15 mouse cellular contexts compared by ENCODE assay signal in genomic region chr8:95395186-95395918, GRCm38 (mm10). TPM values are rescaled to one million over a fixed set of nuclear protein-coding genes. Genes with fewer than 3 reads are reported as not detected.
DNase-seq lines count a peak whose midpoint lies in the region; ATAC-seq and TF ChIP-seq lines count a peak whose summit lies in the region.
"Had no signal": no experiment of that assay in that cellular context is flagged by ENCODE, and none has a peak within 500 bp of the region (broad histone marks: within the 10 kb centered on the region; RNA-seq: fewer than 3 reads in every experiment).

No protein-coding gene starts in this region.

- H3K79me2 ChIP-seq in heart, adult 2 months (replicated peaks; ENCODE audit: control insufficient read depth, insufficient read depth, low read length) = no peaks in the 10 kb centered on the region

- WGBS in heart, adult 2 months = 21% methylated on average over 8 of the region's 8 CpGs
- 20% methylated on average over 8 of the region's 8 CpGs for WGBS in liver, embryonic 11.5 days
- WGBS in embryonic facial prominence, embryonic 11.5 days = 31% methylated on average over 8 of the region's 8 CpGs
- WGBS in limb, embryonic 15.5 days = 36% methylated on average over 8 of the region's 8 CpGs

- H3K4me3 ChIP-seq in heart, adult 2 months = no peak overlapping the region
- H3K4me3 ChIP-seq in liver, embryonic 11.5 days (ENCODE audit: low read depth, low read length) = no peak overlapping the region
- no peak overlapping the region for H3K4me3 ChIP-seq in embryonic facial prominence, embryonic 11.5 days (ENCODE audit: low read depth, low read length)
- no peak overlapping the region for H3K4me3 ChIP-seq in limb, embryonic 15.5 days
- H3K4me3 ChIP-seq in layer of hippocampus, adult 2 months = no peak overlapping the region
- H3K4me3 ChIP-seq: liver, embryonic 13.5 days had no signal

- H3K27me3 ChIP-seq in heart, adult 2 months (ENCODE audit: control insufficient read depth, insufficient read depth, low read length) = no peaks in the 10 kb centered on the region
- H3K27me3 ChIP-seq in liver, embryonic 11.5 days (replicated peaks; ENCODE audit: control insufficient read depth, insufficient read depth, low read length) = no peaks in the 10 kb centered on the region; the same call in 1 of the 2 replicates
- no peaks in the 10 kb centered on the region for H3K27me3 ChIP-seq in embryonic facial prominence, embryonic 11.5 days (ENCODE audit: control insufficient read depth, insufficient read depth, low read length)
- no peaks in the 10 kb centered on the region for H3K27me3 ChIP-seq in limb, embryonic 15.5 days
- H3K27me3 ChIP-seq: Patski had no signal

- TF ChIP-seq EP300 in heart, adult 2 months (IDR thresholded peaks at IDR 0.05; ENCODE audit: insufficient read depth, low read depth, low read length) = no peak

- intact Hi-C loops in heart, adult 2 months (cut with DNase I) = no loop called here
- intact Hi-C loops in heart, postnatal 36 days (cut with DNase I) = no loop called here

- H3K27ac ChIP-seq in heart, adult 2 months = peak overlapping the region; percentile 54
- H3K27ac ChIP-seq in liver, embryonic 11.5 days (ENCODE audit: low read depth, low read length) = no peak overlapping the region; the same call in 1 of the 2 replicates
- H3K27ac ChIP-seq in embryonic facial prominence, embryonic 11.5 days (replicated peaks; ENCODE audit: low read depth, low read length) = 0 out of 2 replicates have a peak overlapping the region, but pooled peaks have one; percentile 14
- no peak overlapping the region for H3K27ac ChIP-seq in limb, embryonic 15.5 days
- H3K27ac ChIP-seq in layer of hippocampus, adult 2 months = no peak overlapping the region
- H3K27ac ChIP-seq: liver, embryonic 13.5 days had no signal

- peaks cover 23% of the 10 kb centered on the region for H3K4me1 ChIP-seq in heart, adult 2 months (ENCODE audit: control insufficient read depth, insufficient read depth, low read length)
- peaks cover 11% of the 10 kb centered on the region for H3K4me1 ChIP-seq in liver, embryonic 11.5 days (replicated peaks; ENCODE audit: control insufficient read depth, insufficient read depth, low read length)
- H3K4me1 ChIP-seq in embryonic facial prominence, embryonic 11.5 days (ENCODE audit: control insufficient read depth, insufficient read depth, low read length) = no peaks in the 10 kb centered on the region
- H3K4me1 ChIP-seq in limb, embryonic 15.5 days = peaks cover 22% of the 10 kb centered on the region

- no peak for DNase-seq in heart, adult 2 months
- no peak for DNase-seq in heart, postnatal 36 days
- no peak for DNase-seq in liver, embryonic 11.5 days (ENCODE audit: low spot score)
- DNase-seq in liver = no peak
- no peak for DNase-seq in embryonic facial prominence, embryonic 11.5 days (ENCODE audit: low spot score)
- DNase-seq in layer of hippocampus, adult 2 months (ENCODE audit: low spot score in 2 of 2) = no peak
- no peak for DNase-seq in adrenal gland, adult (ENCODE audit: inconsistent age in 2 of 2, low spot score in 1 of 2)
- DNase-seq: adrenal gland, postnatal 36 days; cerebellum, adult 18-20 months; layer of hippocampus, adult 9-11 months; liver, embryonic 13.5 days; right cerebral cortex, postnatal 4 days; thymus, adult 18-20 months had no signal

- no peaks in the 10 kb centered on the region for H3K36me3 ChIP-seq in heart, adult 2 months (ENCODE audit: control insufficient read depth, insufficient read depth, low read length)
- H3K36me3 ChIP-seq in liver, embryonic 11.5 days (ENCODE audit: control insufficient read depth, insufficient read depth, low read length) = no peaks in the 10 kb centered on the region
- no peaks in the 10 kb centered on the region for H3K36me3 ChIP-seq in embryonic facial prominence, embryonic 11.5 days (replicated peaks; ENCODE audit: control insufficient read depth, insufficient read depth, low read depth, low read length)
- H3K36me3 ChIP-seq in limb, embryonic 15.5 days = no peaks in the 10 kb centered on the region
- H3K36me3 ChIP-seq: liver, embryonic 13.5 days had no signal

- H3K9me3 ChIP-seq in liver, embryonic 11.5 days (ENCODE audit: control insufficient read depth, low read length) = no peaks in the 10 kb centered on the region
- no peaks in the 10 kb centered on the region for H3K9me3 ChIP-seq in embryonic facial prominence, embryonic 11.5 days (replicated peaks; ENCODE audit: control insufficient read depth, low read length)
- H3K9me3 ChIP-seq in limb, embryonic 15.5 days = no peaks in the 10 kb centered on the region
- H3K9me3 ChIP-seq: liver, embryonic 13.5 days had no signal

- TF ChIP-seq POLR2A in heart, adult 2 months (IDR thresholded peaks at IDR 0.05; ENCODE audit: insufficient read depth, low read depth, low read length) = no peak

- no peak for TF ChIP-seq CTCF in heart, adult 2 months (IDR thresholded peaks at IDR 0.05)
- no peak for TF ChIP-seq CTCF in layer of hippocampus, adult 2 months (conservative IDR thresholded peaks at IDR 0.05)

- no peak overlapping the region for H3K4me2 ChIP-seq in liver, embryonic 11.5 days
- no peak overlapping the region for H3K4me2 ChIP-seq in embryonic facial prominence, embryonic 11.5 days (ENCODE audit: low read depth, low read length)
- no peak overlapping the region for H3K4me2 ChIP-seq in limb, embryonic 15.5 days
- H3K4me2 ChIP-seq: liver, embryonic 13.5 days had no signal

- no peak overlapping the region for H3K9ac ChIP-seq in heart, adult 2 months (ENCODE audit: low read depth, low read length)
- H3K9ac ChIP-seq in liver, embryonic 11.5 days (ENCODE audit: low read depth, low read length) = no peak overlapping the region
- peak overlapping the region; percentile 27; the same call in 1 of the 2 replicates for H3K9ac ChIP-seq in embryonic facial prominence, embryonic 11.5 days (replicated peaks; ENCODE audit: low read length)
- H3K9ac ChIP-seq in limb, embryonic 15.5 days = no peak overlapping the region
- H3K9ac ChIP-seq: liver, embryonic 13.5 days had no signal

- peak; percentile 25; the same call in 1 of the 2 replicates for ATAC-seq in liver, embryonic 11.5 days (replicated peaks; ENCODE audit: low FRiP score)
- no peak for ATAC-seq in embryonic facial prominence, embryonic 11.5 days (replicated peaks; ENCODE audit: insufficient number of reproducible peaks, low FRiP score, low TSS enrichment, low read depth)
- 0 out of 2 replicates have a peak, but pooled peaks have one; percentile 15 for ATAC-seq in limb, embryonic 15.5 days (ENCODE audit: insufficient number of reproducible peaks, low FRiP score, low TSS enrichment, low read depth)
- ATAC-seq: Patski had no signal

RNA-seq across cellular contexts. Expression of gene Cfap20, which starts 39.3 kb away (rescaled TPM):
- total RNA-seq in heart, adult 2 months (2021) = 10 to 100 TPM; 21.8 to 24.2 TPM
- polyA plus RNA-seq in heart, adult 2 months (2012; rRNA removed) = 27.4 and 35.2 TPM in 2 replicates
- total RNA-seq in heart, postnatal 36 days (2021) = 10 to 100 TPM; 24.2 to 25.9 TPM
- 78.7 and 82.2 TPM in 2 replicates for polyA plus RNA-seq in liver, embryonic 11.5 days (2014; fragmentation: Nextera tagmentation; extraction: Ambion mirVana)
- polyA plus RNA-seq in embryonic facial prominence, embryonic 11.5 days (2014; fragmentation: Nextera tagmentation; extraction: Ambion mirVana) = 146 and 160 TPM in 2 replicates
- polyA plus RNA-seq in limb, embryonic 15.5 days (2015; fragmentation: Nextera tagmentation; extraction: Ambion mirVana) = 122 and 128 TPM in 2 replicates
- total RNA-seq in layer of hippocampus, adult 2 months (2021) = 10 to 100 TPM; 53.8 to 59.9 TPM

RNA-seq across cellular contexts. Expression of gene Mmp15, which starts 43.3 kb away (rescaled TPM):
- 10 to 100 TPM; 53.4 to 67.5 TPM for total RNA-seq in heart, adult 2 months (2021)
- 56.7 and 58.4 TPM in 2 replicates for polyA plus RNA-seq in heart, adult 2 months (2012; rRNA removed)
- total RNA-seq in heart, postnatal 36 days (2021) = 10 to 100 TPM; 58.7 to 67.8 TPM
- 4.4 and 5.4 TPM in 2 replicates for polyA plus RNA-seq in liver, embryonic 11.5 days (2014; fragmentation: Nextera tagmentation; extraction: Ambion mirVana)
- polyA plus RNA-seq in embryonic facial prominence, embryonic 11.5 days (2014; fragmentation: Nextera tagmentation; extraction: Ambion mirVana) = 8.9 and 9.9 TPM in 2 replicates
- 7.8 and 8.1 TPM in 2 replicates for polyA plus RNA-seq in limb, embryonic 15.5 days (2015; fragmentation: Nextera tagmentation; extraction: Ambion mirVana)
- total RNA-seq in layer of hippocampus, adult 2 months (2021) = 10 to 100 TPM; 13.1 to 14.9 TPM

Comparison
In these comparisons a context has a peak if more than half of its experiments do, and no peak if none do; other contexts are left out.
1. H3K27ac ChIP-seq: peak in heart, adult 2 months (single experiment) and embryonic facial prominence, embryonic 11.5 days (single experiment); none in liver, embryonic 11.5 days (single experiment), limb, embryonic 15.5 days (single experiment) and layer of hippocampus, adult 2 months (single experiment).